Mouse (Mus musculus): Measurements from ENCODE around the gene Khdrbs2.

The Khdrbs2 gene

DNA sequence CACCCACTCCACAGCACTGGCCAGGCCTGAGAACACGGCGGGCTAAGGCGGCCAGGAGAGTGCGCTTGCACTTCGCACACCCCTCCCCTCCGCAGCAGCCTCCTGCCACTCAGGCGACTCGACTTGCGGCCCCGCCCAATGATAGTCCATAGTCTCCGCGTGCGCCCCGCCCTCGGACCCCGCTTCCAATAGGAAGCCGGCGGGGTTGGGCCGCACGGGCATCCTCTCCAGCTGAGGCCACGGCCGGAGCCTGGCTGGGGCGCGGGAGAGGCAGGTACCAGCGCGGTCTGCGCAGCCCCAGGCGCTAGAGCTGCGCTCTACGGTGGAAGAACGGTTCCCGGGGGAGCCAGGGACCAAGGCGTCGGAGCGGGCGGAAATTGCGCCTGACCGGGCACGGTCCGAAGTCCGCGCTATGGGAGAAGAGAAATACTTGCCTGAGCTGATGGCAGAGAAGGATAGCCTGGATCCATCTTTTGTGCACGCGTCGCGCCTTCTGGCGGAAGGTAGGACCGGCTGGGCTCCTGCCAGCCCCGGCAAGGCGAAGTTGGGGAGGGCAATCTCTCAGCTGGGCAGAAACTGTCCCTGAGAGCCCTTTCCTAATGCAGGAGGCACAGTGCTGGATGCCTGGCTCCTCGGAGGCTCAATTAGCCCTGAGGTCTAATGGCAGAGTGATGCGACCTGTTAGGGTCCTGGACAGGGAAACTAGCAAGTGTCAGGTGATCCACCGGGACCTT lies at the start of gene Khdrbs2:
Khdrbs2 (plus strand) TSS at position 209 of the 734 bp plus-strand sequence.
- DNase-seq, result no peak

GRCm38 (mm10) chr1:32174566-32174965 lies 2.1 kb downstream of the Khdrbs2 start:
- DNase-seq, result no peak

DNA sequence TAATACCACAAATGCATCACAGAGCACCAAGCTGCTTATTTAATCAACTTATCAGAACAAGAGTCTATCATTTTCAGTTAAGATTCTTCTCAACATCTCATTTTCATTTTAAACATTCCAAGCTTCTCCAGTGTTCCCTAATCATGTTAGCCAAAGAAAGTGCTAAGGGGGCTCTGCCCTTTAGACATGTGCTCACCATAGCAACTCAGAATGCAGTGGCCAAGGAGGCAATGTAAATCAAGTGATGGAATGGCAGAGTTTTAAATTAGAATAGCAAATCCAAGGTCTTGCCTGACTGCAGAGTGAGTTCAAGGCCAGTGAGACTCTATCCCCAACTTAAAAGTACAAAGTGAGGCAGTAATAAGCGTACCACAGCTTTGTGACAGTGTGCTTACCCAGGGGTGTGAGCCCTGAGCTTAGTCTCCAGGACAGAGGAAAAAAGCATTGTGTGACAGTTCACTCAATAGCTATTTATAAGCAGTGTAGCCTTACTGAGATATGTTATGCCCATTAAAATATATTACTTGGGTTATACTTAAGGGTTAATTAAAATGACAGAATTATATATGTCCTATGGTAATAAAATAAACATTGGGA lies 27.2 kb downstream of the Khdrbs2 start:
- no peak for DNase-seq

DNA sequence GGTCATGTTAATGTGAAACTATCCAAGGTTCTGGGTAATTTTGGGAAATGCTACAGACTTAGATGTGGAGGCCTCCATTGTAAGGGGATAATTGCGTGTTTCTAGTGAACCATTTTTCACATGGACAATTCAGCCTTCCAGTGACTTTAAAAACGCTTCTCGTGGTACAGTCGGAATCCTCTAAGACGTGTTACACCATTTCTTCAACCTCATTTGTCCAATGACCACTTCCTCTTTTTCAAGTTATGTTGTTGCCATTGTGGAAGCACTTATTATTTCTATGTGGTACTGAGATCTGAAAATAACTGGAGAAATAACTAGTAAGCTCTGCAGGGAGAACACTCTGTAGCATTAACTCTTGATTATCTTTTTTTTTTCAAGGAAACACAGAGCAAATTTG lies 75.9 kb downstream of the Khdrbs2 start:
- DNase-seq, result no peak

GRCm38 (mm10) chr1:32249602-32250001 lies 77.1 kb downstream of the Khdrbs2 start:
- no peak for DNase-seq

- DNase-seq, result no peak
Measured at GRCm38 (mm10) chr1:32250337-32250736, 77.8 kb downstream of the Khdrbs2 start.

- DNase-seq, result no peak
Measured at GRCm38 (mm10) chr1:32258942-32259341, 86.4 kb downstream of the Khdrbs2 start.

GRCm38 (mm10) chr1:32270519-32270918 lies 98.0 kb downstream of the Khdrbs2 start:
- no peak for DNase-seq

DNA sequence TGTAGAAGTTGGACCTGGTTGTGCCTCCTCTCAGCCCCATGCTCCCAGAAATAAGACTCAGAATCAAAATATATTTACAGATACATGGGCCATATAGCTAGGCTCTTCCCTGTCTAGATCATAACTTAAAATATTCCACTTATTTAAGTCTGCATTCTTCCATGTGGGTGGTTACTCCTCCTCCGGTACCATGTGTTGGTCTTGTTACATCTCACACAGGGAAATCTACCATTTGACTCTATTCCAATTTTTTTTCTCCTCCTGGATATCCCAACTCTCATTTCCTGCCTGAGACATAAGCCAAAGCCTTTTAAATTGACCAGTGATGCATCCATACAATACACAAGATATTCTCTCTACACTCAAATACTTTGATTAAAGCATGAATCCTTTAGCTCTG lies 122.2 kb downstream of the Khdrbs2 start:
- no peak for DNase-seq

DNA sequence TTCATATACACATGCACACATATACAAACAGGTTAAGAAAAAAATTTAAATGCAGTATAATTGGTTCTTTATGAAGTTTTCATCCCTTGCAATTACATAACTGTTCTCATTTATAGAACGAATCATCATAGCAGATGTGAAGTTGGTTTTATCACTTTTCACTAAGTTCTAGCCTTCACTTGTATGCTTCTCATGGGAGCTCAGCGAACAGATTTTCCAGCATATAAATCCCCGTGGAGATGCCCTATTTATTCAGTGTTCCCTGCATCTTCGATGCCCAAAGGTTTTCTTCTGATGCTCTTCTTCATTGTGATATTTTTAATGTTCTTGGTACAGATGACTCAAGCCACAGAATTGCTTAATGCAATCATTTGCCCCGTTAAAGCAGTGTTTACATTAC lies 128.9 kb downstream of the Khdrbs2 start:
- no peak for DNase-seq

DNA sequence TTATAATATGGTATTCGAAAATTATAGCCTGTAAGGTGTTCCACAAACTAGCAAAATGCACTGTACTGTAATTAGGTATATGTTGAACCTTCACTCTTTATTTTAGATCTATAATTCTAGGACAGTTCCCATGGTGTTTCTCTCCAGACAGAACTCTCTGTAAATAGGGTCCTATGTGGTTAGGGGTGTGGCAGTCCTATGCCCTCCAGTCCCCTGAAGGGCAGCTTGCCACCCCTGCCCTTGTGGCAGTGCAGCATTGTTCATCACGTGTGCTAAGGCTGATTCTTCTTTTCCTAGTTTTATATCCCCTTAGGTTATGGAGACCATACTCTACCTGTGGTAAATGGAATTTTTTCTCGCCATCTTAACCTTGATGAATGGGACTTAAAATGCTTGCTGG lies 136.6 kb downstream of the Khdrbs2 start:
- DNase-seq, result no peak

GRCm38 (mm10) chr1:32309637-32310036 lies 137.1 kb downstream of the Khdrbs2 start:
- DNase-seq, result no peak

GRCm38 (mm10) chr1:32339108-32339507 lies 166.6 kb downstream of the Khdrbs2 start:
- no peak for DNase-seq

- DNase-seq, result no peak
Measured at GRCm38 (mm10) chr1:32347538-32347937, 175.0 kb downstream of the Khdrbs2 start.

DNA sequence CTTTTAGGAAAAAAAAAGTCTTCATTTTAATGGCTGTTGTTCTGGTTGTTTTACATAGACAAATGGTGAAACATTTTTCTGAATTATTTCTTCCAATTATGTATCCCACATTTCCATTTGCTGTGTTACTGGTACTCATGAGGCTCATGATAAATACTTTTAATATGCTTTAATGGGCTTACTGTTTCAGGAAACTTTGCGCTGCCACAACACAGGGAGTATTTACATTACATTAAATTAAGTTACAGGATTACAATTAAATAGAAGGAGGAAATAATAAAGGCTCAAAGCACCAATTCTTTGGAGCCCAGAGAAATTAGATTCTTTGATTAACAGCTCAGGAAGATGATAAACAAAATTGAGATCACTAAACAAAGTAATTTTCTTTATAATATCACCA lies 179.6 kb downstream of the Khdrbs2 start:
- DNase-seq, result no peak

GRCm38 (mm10) chr1:32363539-32363938 lies 191.0 kb downstream of the Khdrbs2 start:
- DNase-seq, result no peak

DNA sequence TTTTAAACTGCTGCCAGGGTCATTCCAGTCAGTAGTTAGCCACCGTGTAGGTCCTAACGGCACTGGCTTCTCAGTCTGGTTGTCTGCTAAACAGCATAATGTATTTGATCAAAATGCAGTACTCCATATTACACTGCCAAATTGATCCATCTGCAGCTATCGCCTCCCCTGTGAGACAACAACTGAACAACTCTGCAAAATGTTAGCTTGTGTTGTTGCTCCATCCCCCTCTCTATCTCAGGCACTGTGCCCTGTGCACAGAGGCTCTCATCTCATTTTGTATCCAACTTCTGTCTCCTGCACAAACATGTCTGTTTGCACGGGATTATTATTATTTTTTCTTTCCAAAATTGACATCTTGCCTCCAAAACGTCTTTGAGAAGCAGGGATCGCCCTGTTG lies 225.0 kb downstream of the Khdrbs2 start:
- no peak for DNase-seq

DNA sequence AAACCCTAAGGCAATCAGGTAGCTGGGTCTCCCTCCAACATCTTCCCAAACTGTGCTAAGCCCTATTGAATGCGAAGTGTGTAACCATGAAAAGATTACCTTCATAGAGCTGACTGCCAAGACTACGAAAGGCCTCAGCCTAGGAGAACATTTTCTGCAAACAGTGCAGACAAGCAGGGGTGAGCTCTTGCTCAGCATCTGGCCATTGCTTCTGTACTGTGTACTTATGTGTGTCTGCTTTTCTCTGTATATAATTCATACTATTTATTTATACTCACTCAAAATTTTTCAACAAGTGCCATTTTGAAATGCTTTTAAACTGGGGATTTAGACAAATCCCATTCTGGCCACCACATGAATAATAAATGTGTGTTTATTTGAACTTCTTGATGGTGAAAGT lies 235.1 kb downstream of the Khdrbs2 start:
- DNase-seq, result no peak

DNA sequence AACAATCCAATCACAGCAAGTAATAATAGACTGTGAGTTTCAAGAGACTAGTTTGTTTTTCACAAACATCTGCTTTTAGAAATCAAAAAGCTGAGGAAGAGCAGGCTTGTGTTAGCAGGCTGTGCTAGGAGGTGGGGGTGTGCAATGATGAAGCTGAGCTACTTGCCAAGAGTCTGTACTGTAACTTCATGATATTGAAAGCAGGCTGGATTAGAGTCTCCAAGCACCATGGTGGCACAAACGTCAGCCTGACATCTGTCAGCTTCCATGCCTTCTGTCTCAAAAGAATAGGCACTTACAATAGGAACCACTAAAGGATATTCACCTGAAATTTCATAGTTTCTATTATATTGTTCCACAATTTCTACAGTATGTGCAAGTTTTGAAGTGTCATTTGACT lies 255.9 kb downstream of the Khdrbs2 start:
- no peak for DNase-seq

DNA sequence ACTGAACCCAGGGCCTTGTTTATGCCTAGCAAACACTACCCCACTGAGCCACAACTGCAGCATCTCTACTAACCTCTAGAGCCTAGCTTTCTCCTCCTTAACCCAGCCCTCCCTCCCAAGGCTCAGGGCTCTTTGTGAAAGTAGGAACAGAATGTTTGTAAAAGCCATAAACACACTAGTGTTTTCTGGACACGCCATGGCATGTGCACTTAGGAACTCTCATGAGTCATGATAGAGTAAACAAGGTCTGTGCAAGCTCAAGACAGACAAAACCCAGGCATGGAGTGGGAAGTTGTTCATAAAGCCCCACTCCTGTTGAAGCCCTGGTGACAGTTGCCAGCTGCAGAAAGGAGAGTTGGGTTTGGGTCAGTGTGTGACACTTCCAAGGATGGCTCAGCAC lies 257.0 kb downstream of the Khdrbs2 start:
- DNase-seq, result no peak

DNA sequence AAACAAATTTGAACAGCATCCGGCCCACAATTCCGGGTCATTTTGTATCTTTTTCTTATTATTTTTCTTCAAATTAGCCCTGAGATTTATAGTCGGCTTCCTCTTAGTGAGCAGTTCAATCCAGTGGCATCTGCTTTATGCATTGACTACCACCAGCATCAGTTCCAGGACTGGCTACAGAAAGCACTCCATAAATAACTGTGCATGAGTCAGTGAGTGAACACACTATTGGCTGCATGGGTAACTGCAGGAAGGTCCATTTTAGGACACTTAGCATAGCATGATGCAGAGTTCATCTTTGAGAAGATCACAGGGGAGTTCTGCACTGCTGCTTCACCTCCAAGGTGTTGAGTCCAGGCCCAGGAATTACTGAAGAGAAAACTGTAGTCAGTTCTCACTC lies 258.0 kb downstream of the Khdrbs2 start:
- no peak for DNase-seq

- DNase-seq, result no peak
Measured at GRCm38 (mm10) chr1:32433118-32433517, 260.6 kb downstream of the Khdrbs2 start.

DNA sequence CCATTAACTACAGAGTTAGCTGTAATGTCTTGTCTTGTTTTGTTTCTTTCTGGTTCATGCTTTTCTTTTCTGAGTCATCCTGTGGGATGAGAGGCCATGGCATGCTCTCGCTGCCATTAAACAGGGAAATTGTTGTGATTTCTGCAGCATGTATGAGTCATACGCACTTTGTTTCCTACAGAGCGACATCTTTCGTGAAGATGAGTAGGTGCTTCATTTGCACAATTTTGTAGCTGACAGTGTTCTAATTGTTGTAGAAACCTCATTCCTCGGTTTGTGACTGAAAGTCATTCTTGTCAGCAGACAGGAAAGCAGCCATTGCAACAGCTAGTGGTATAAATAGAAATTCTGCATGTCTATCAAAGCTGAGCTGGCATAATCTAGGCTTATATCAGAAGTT lies 271.4 kb downstream of the Khdrbs2 start:
- DNase-seq, result no peak

DNA sequence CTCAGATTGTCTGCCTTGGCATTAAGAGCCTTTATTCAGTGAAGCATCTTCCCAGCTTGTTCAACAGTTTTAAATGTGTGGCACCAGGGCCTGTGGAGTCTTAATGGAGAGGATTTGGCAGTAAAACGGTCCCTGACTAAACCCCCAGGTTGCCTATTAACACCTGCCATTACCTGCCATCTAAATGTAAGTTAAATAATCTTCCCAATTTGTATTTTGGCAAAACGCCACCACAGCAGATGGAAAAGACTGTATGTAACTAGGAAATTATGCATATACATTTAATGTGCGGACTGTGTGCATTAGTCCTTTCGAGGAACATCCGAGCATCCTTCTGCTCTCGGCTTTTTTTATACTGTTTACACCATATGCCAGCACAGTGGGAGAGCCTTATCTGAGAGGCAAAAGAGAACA lies 290.6 kb downstream of the Khdrbs2 start:
- DNase-seq, result no peak

DNA sequence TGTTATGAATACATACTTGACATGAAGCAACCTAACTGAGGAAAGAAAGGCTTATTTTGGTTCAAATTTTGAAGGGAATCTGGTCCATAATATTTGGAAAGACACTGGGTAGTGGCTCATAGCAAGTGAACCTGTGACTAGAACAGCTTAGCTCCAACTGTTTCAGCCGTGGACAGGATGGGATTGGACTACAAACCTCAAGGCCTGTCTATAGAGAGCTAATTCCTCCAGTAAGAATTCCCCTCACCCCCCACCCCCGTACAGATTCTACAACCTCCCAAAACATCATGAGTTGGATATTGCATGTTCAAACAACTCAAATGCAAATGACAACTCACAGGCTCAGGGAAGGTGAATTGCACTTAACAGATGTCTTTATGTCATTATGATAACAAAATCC lies 298.5 kb downstream of the Khdrbs2 start:
- no peak for DNase-seq

Data from B cell, adult 2 months (primary cell).